Mouse (Mus musculus): ENCODE measurements at regions not wholly inside any gene's neighbourhood (a gene's known extent, or its start where the extent isn't known, plus 50 kb on each side); places are given as distances from the start of the nearest gene placed in this dataset.

DNA sequence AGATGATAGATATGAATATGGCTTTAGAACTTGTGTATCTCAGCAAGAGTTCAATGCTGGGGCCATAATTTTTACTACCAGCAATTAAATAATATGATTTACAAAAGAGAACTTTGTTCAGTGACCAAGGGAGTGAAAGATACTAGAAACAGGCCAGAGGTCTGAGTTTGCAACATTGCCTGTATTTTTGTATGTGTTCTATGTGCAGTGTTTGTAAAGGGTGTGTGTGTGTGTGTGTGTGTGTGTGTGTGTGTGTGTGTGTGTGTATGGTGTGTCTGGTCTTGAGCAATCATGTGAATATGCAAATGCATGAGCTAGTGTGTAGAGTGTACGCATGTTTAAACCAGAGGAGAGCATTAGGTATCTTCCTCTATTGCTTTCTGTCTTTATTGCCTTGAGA, 636.8 kb downstream of the Dnah5 start:
- TF ChIP-seq ZC3H11A (IDR thresholded peaks at IDR 0.05; ENCODE audit: low read depth, low read length): no peak
- no peak for TF ChIP-seq SMC3 (IDR thresholded peaks at IDR 0.05; ENCODE audit: low read depth, low read length)
- TF ChIP-seq SIN3A (IDR thresholded peaks at IDR 0.05; ENCODE audit: low read length): no peak
- TF ChIP-seq ZKSCAN1 (IDR thresholded peaks at IDR 0.05; ENCODE audit: low read depth, low read length): no peak
- TF ChIP-seq MEF2A (IDR thresholded peaks at IDR 0.05; ENCODE audit: extremely low read depth, insufficient replicate concordance, low read depth, low read length, poor library complexity, severe bottlenecking): no peak
- no peak for TF ChIP-seq JUND (IDR thresholded peaks at IDR 0.05; ENCODE audit: low read depth, low read length)
- no peak for TF ChIP-seq USF2 (IDR thresholded peaks at IDR 0.05; ENCODE audit: borderline replicate concordance in 1 of 2, insufficient read depth in 1 of 2, low read depth in 1 of 2, low read length in 2 of 2)
- no peak for TF ChIP-seq RAD21 (IDR thresholded peaks at IDR 0.05; ENCODE audit: low read depth, low read length)
- TF ChIP-seq MAFK (IDR thresholded peaks at IDR 0.05; ENCODE audit: borderline replicate concordance, low read depth, low read length): no peak
- no peak for TF ChIP-seq ZMIZ1 (IDR thresholded peaks at IDR 0.05; ENCODE audit: low read depth, low read length)
- TF ChIP-seq ELF1 (IDR thresholded peaks at IDR 0.05; ENCODE audit: low read depth, low read length): no peak
- Histone ChIP-seq H3K36me3 (ENCODE audit: control insufficient read depth in 1 of 2, insufficient read depth in 2 of 2, low read length in 2 of 2) (no peaks in the 10 kb centered on the region), H3K79me2 (ENCODE audit: control insufficient read depth, insufficient read depth, low read length, poor library complexity) (no peaks in the 10 kb centered on the region), H3K27me3 (ENCODE audit: control insufficient read depth in 1 of 2, insufficient read depth in 2 of 2, low read length in 2 of 2) (no peaks in the 10 kb centered on the region), H3K4me3 (ENCODE audit: control insufficient read depth in 1 of 2, insufficient read depth in 1 of 2, low read depth in 2 of 2, low read length in 2 of 2) (no peak overlapping the region), H3K27ac (ENCODE audit: control insufficient read depth, low read depth, low read length) (no peak overlapping the region), H3K4me1 (ENCODE audit: control insufficient read depth in 1 of 2, insufficient read depth in 2 of 2, low read length in 2 of 2) (no peaks in the 10 kb centered on the region), H3K9me3 (replicated peaks; ENCODE audit: insufficient read depth, low read length) (no peaks in the 10 kb centered on the region), H3K9ac (ENCODE audit: control insufficient read depth, low read depth, low read length, poor library complexity, severe bottlenecking) (no peak overlapping the region)
- DNase-seq (ENCODE audit: low read depth, low spot score): no peak

DNA sequence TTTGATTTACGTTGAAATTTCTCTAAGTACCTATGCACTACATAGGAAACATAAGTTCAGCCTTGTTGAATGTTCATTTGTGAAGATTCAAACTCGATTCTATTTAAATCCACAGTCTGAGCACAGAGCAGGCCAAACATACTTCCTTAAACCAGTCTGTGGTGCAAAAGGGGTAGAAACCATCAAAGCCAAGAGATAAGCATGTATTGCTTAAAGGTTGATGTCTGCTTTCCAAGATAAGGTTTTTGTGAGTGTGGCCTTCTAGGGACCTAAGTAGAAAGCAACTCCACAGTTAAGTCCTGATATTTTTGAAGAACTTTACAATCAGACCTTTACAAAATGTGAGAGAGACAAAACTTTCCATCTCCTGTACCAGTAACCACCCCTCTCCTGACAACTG, 652.9 kb downstream of the Dnah5 start:
- no peaks in the 10 kb centered on the region for H3K27me3 ChIP-seq (ENCODE audit: control insufficient read depth in 1 of 2, insufficient read depth in 2 of 2, low read length in 2 of 2)
- H3K4me1 ChIP-seq (ENCODE audit: control insufficient read depth in 1 of 2, insufficient read depth in 2 of 2, low read length in 2 of 2): peaks cover 5 to 11% of the 10 kb centered on the region in 2 experiments; a peak in 3 of 4 replicates
- no peaks in the 10 kb centered on the region for H3K79me2 ChIP-seq (ENCODE audit: control insufficient read depth, insufficient read depth, low read length, poor library complexity)
- H3K36me3 ChIP-seq (ENCODE audit: control insufficient read depth in 1 of 2, insufficient read depth in 2 of 2, low read length in 2 of 2): peaks cover 0 to 12% of the 10 kb centered on the region in 2 experiments; a peak in 2 of 4 replicates
- peak overlapping the region; percentile 42; the same call in 1 of the 2 replicates for H3K27ac ChIP-seq (ENCODE audit: control insufficient read depth, low read depth, low read length)
- H3K4me3 ChIP-seq (ENCODE audit: control insufficient read depth in 1 of 2, insufficient read depth in 1 of 2, low read depth in 2 of 2, low read length in 2 of 2): no peak overlapping the region
- peak; percentile 88 for DNase-seq (ENCODE audit: low read depth, low spot score)
- no peak overlapping the region for H3K9ac ChIP-seq (ENCODE audit: control insufficient read depth, low read depth, low read length, poor library complexity, severe bottlenecking)
- H3K9me3 ChIP-seq (replicated peaks; ENCODE audit: insufficient read depth, low read length): no peaks in the 10 kb centered on the region
- TF ChIP-seq TAL1 (IDR thresholded peaks at IDR 0.05; ENCODE audit: low read length): peak; percentile 74
- TF ChIP-seq ZC3H11A (IDR thresholded peaks at IDR 0.05; ENCODE audit: low read depth, low read length): 0 out of 2 replicates have a peak, but pooled peaks have one; percentile 8
- TF ChIP-seq GATA1 (IDR thresholded peaks at IDR 0.05; ENCODE audit: low read depth, low read length): peak; percentile 98
- TF ChIP-seq TBP (IDR thresholded peaks at IDR 0.05; ENCODE audit: low read depth, low read length): 0 out of 2 replicates have a peak, but pooled peaks have one; percentile 15
- TF ChIP-seq EP300 (IDR thresholded peaks at IDR 0.05; ENCODE audit: low read depth in 1 of 2, low read length in 2 of 2): peak; percentile 96 to 98
- TF ChIP-seq NRF1 (IDR thresholded peaks at IDR 0.05; ENCODE audit: insufficient read depth, low read depth, low read length, poor library complexity, severe bottlenecking): no peak
- TF ChIP-seq ELF1 (IDR thresholded peaks at IDR 0.05; ENCODE audit: low read depth, low read length): 0 out of 2 replicates have a peak, but pooled peaks have one; percentile 26
- TF ChIP-seq KAT2A (conservative IDR thresholded peaks at IDR 0.05; ENCODE audit: low read depth, low read length): no peak
- TF ChIP-seq SIN3A (IDR thresholded peaks at IDR 0.05; ENCODE audit: low read length): peak; percentile 54
- 0 out of 2 replicates have a peak, but pooled peaks have one; percentile 22 for TF ChIP-seq MXI1 (IDR thresholded peaks at IDR 0.05; ENCODE audit: low read depth, low read length)
- TF ChIP-seq BHLHE40 (IDR thresholded peaks at IDR 0.05; ENCODE audit: borderline replicate concordance, low read depth, low read length): 0 out of 2 replicates have a peak, but pooled peaks have one; percentile 24
- peak; percentile 81 for TF ChIP-seq ETS1 (IDR thresholded peaks at IDR 0.05; ENCODE audit: low read depth, low read length)
- TF ChIP-seq TCF12 (IDR thresholded peaks at IDR 0.05; ENCODE audit: low read depth, low read length): peak; percentile 98
- TF ChIP-seq ZKSCAN1 (IDR thresholded peaks at IDR 0.05; ENCODE audit: low read depth, low read length): no peak
- no peak for TF ChIP-seq HCFC1 (IDR thresholded peaks at IDR 0.05; ENCODE audit: low read depth, low read length)
- peak; percentile 20; the same call in 1 of the 2 replicates for TF ChIP-seq CHD2 (IDR thresholded peaks at IDR 0.05; ENCODE audit: low read length)
- peak; percentile 90 for TF ChIP-seq RCOR1 (IDR thresholded peaks at IDR 0.05; ENCODE audit: low read depth, low read length)
